Mouse (Mus musculus) erythroblast, embryonic 14.5 days (primary cell): ENCODE measurements around the gene Ralgps2. TPM values are rescaled to one million over a fixed set of nuclear protein-coding genes. Genes with fewer than 3 reads are reported as not detected.

Experiments used
- H3K27me3 ChIP-seq: 2 replicates; pipeline ENCODE4 v1.6.1; 2012; ENCODE audit warnings: inconsistent platforms; ENCODE audit not compliant: control insufficient read depth
- H3K36me3 ChIP-seq: 2 replicates; pipeline ENCODE4 v1.6.1; 2012; ENCODE audit warnings: mild to moderate bottlenecking, inconsistent platforms; ENCODE audit not compliant: control insufficient read depth
- H3K4me1 ChIP-seq: 2 replicates; pipeline ENCODE4 v1.6.1; 2012; ENCODE audit warnings: inconsistent platforms; ENCODE audit not compliant: control insufficient read depth
- H3K4me3 ChIP-seq: replicated peaks from 2 replicates; pipeline ENCODE3; 2012; ENCODE audit warnings: moderate library complexity, mild to moderate bottlenecking, inconsistent platforms
- H3K9me3 ChIP-seq: 2 replicates; pipeline ENCODE4 v1.6.1; 2012; ENCODE audit warnings: low read length, inconsistent platforms, mixed read lengths; ENCODE audit not compliant: control insufficient read depth
- GATA1 ChIP-seq: IDR thresholded peaks from 2 replicates; pipeline ENCODE4 v1.6.1; 2012; ENCODE audit warnings: low read length, inconsistent platforms, mixed read lengths
- TAL1 ChIP-seq: IDR thresholded peaks from 3 replicates; pipeline ENCODE4 v1.6.1; 2012; ENCODE audit warnings: low read length, inconsistent platforms, mixed read lengths
- polyA plus RNA-seq: library from polyadenylated mRNA; stranded (reverse); fragments of >175 nt; gene quantifications from 2 replicates; pipeline ENCODE4 v1.2.3, GENCODE M21; 2012

The Ralgps2 gene
- polyA plus RNA-seq, 1 experiment: 0.32 TPM

- H3K4me3 ChIP-seq: no peak overlapping the region
- H3K9me3 ChIP-seq: peaks cover 9% of the 10 kb centered on the region
- peaks cover 3% of the 10 kb centered on the region for H3K27me3 ChIP-seq
- no peak for TF ChIP-seq GATA1
- TF ChIP-seq TAL1: no peak
- no peaks in the 10 kb centered on the region for H3K4me1 ChIP-seq
- H3K36me3 ChIP-seq: no peaks in the 10 kb centered on the region
Observed at GRCm38 (mm10) chr1:156760549-156761429, 178.6 kb downstream of the Ralgps2 start.

GRCm38 (mm10) chr1:156758326-156758725, 181.1 kb downstream of the Ralgps2 start:
- peaks cover 3% of the 10 kb centered on the region for H3K27me3 ChIP-seq
- no peaks in the 10 kb centered on the region for H3K9me3 ChIP-seq
- H3K36me3 ChIP-seq: no peaks in the 10 kb centered on the region
- H3K4me3 ChIP-seq: no peak overlapping the region
- TF ChIP-seq TAL1 (no peak), GATA1 (no peak)
- H3K4me1 ChIP-seq: peaks cover 2% of the 10 kb centered on the region

GRCm38 (mm10) chr1:156754608-156755413, 184.6 kb downstream of the Ralgps2 start:
- H3K4me3 ChIP-seq: no peak overlapping the region
- peaks cover 28% of the 10 kb centered on the region for H3K4me1 ChIP-seq
- H3K9me3 ChIP-seq: no peaks in the 10 kb centered on the region
- TF ChIP-seq GATA1 (no peak), TAL1 (no peak)
- peaks cover 3% of the 10 kb centered on the region for H3K27me3 ChIP-seq
- H3K36me3 ChIP-seq: no peaks in the 10 kb centered on the region; the same call in 1 of the 2 replicates

Other genes with a start within 250 kb of the Ralgps2 start
- gene Fam20b, start 220.5 kb downstream of the Ralgps2 start, polyA plus RNA-seq: 0.55 and 0.60 TPM in 2 replicates
- gene Angptl1, start 101.1 kb downstream of the Ralgps2 start, polyA plus RNA-seq: not detected in 2 replicates
- gene Tex35, start 169.1 kb upstream of the Ralgps2 start, polyA plus RNA-seq: not detected in 2 replicates